Mouse (Mus musculus): ENCODE results near the gene Mybbp1a. TPM values are rescaled to one million over a fixed set of nuclear protein-coding genes. Genes with fewer than 3 reads are reported as not detected.

The Mybbp1a gene
- polyA plus RNA-seq, 1 experiment from 2014 or later: 172 TPM

GRCm38 (mm10) chr11:72488753-72489271 is 47.7 kb downstream of the Mybbp1a start:
- peaks cover 14% of the 10 kb centered on the region for H3K4me1 ChIP-seq (replicated peaks)
- H3K27me3 ChIP-seq (replicated peaks): peaks cover 31% of the 10 kb centered on the region
- peak overlapping the region; percentile 49 for H3K9ac ChIP-seq
- H3K9me3 ChIP-seq: no peaks in the 10 kb centered on the region
- H3K4me2 ChIP-seq (replicated peaks): peak overlapping the region; percentile 98
- peak overlapping the region; percentile 10; the same call in 1 of the 2 replicates for H3K27ac ChIP-seq
- H3K4me3 ChIP-seq (replicated peaks): peak overlapping the region; percentile 64
- 1% methylated on average over 38 of the region's 38 CpGs for WGBS
- no peaks in the 10 kb centered on the region for H3K36me3 ChIP-seq
- ATAC-seq: peak; percentile 20; the same call in 1 of the 2 replicates

GRCm38 (mm10) chr11:72489397-72489796 is 48.2 kb downstream of the Mybbp1a start:
- H3K9me3 ChIP-seq: no peaks in the 10 kb centered on the region
- peak overlapping the region; percentile 98 for H3K4me2 ChIP-seq (replicated peaks)
- peak overlapping the region; percentile 49 for H3K9ac ChIP-seq
- peak; percentile 8; the same call in 1 of the 2 replicates for ATAC-seq
- H3K36me3 ChIP-seq: no peaks in the 10 kb centered on the region
- peak overlapping the region; percentile 64 for H3K4me3 ChIP-seq (replicated peaks)
- 0 out of 2 replicates have a peak overlapping the region, but pooled peaks have one; percentile 10 for H3K27ac ChIP-seq
- peaks cover 14% of the 10 kb centered on the region for H3K4me1 ChIP-seq (replicated peaks)
- peaks cover 31% of the 10 kb centered on the region for H3K27me3 ChIP-seq (replicated peaks)
- under 1% methylated on average over 38 of the region's 42 CpGs for WGBS

- Histone ChIP-seq H3K4me1 (replicated peaks) (peaks cover 14% of the 10 kb centered on the region), H3K9ac (peak within 1 kb of the TSS; percentile 49), H3K9me3 (no peaks in the 10 kb centered on the region), H3K4me3 (replicated peaks) (peak within 1 kb of the TSS; percentile 64), H3K4me2 (replicated peaks) (peak within 1 kb of the TSS; percentile 98), H3K27ac (peak within 1 kb of the TSS; percentile 10; the same call in 1 of the 2 replicates), H3K27me3 (replicated peaks) (peaks cover 31% of the 10 kb centered on the region), H3K36me3 (no peaks in the 10 kb centered on the region)
- under 1% methylated on average over 42 of the region's 42 CpGs for WGBS
- peak; percentile 96 for ATAC-seq
Measured at GRCm38 (mm10) chr11:72489881-72490301, 48.7 kb downstream of the Mybbp1a start, which contains the start of gene Spns2. Gene Spns2, minus strand, starts transcription at chr11:72489904.

- Histone ChIP-seq H3K27ac (no peak overlapping the region), H3K36me3 (no peaks in the 10 kb centered on the region), H3K27me3 (replicated peaks) (peaks cover 31% of the 10 kb centered on the region), H3K4me2 (replicated peaks) (no peak overlapping the region), H3K9me3 (no peaks in the 10 kb centered on the region), H3K9ac (no peak overlapping the region), H3K4me1 (replicated peaks) (peaks cover 18% of the 10 kb centered on the region), H3K4me3 (replicated peaks) (no peak overlapping the region)
- WGBS: 67% methylated on average over 15 of the region's 15 CpGs
- ATAC-seq: no peak
Measured at GRCm38 (mm10) chr11:72491130-72491960, 50.2 kb downstream of the Mybbp1a start.

- WGBS: 53% methylated on average over 8 of the region's 8 CpGs
- Histone ChIP-seq H3K4me3 (replicated peaks) (no peak overlapping the region), H3K27me3 (replicated peaks) (peaks cover 10% of the 10 kb centered on the region), H3K4me2 (replicated peaks) (no peak overlapping the region), H3K27ac (no peak overlapping the region), H3K36me3 (no peaks in the 10 kb centered on the region), H3K9me3 (no peaks in the 10 kb centered on the region), H3K4me1 (replicated peaks) (peaks cover 9% of the 10 kb centered on the region), H3K9ac (no peak overlapping the region)
- ATAC-seq: no peak
Measured at GRCm38 (mm10) chr11:72494046-72494988, 53.2 kb downstream of the Mybbp1a start.

- Histone ChIP-seq H3K4me1 (replicated peaks) (peaks cover 3% of the 10 kb centered on the region), H3K4me3 (replicated peaks) (no peak overlapping the region), H3K9me3 (no peaks in the 10 kb centered on the region), H3K27ac (no peak overlapping the region), H3K9ac (no peak overlapping the region), H3K27me3 (replicated peaks) (no peaks in the 10 kb centered on the region), H3K4me2 (replicated peaks) (no peak overlapping the region), H3K36me3 (no peaks in the 10 kb centered on the region)
- no peak for ATAC-seq
- 47% methylated on average over 3 of the region's 3 CpGs for WGBS
Measured at GRCm38 (mm10) chr11:72496066-72496465, 54.9 kb downstream of the Mybbp1a start.

GRCm38 (mm10) chr11:72496775-72497174 is 55.6 kb downstream of the Mybbp1a start:
- Histone ChIP-seq H3K9me3 (no peaks in the 10 kb centered on the region), H3K4me3 (replicated peaks) (no peak overlapping the region), H3K9ac (no peak overlapping the region), H3K27me3 (replicated peaks) (no peaks in the 10 kb centered on the region), H3K36me3 (no peaks in the 10 kb centered on the region), H3K27ac (0 out of 2 replicates have a peak overlapping the region, but pooled peaks have one; percentile 54), H3K4me1 (replicated peaks) (peaks cover 7% of the 10 kb centered on the region), H3K4me2 (replicated peaks) (no peak overlapping the region)
- ATAC-seq: no peak
- WGBS: 45% methylated on average over 1 of the region's 1 CpGs

- Histone ChIP-seq H3K27me3 (replicated peaks) (no peaks in the 10 kb centered on the region), H3K36me3 (no peaks in the 10 kb centered on the region), H3K4me2 (replicated peaks) (no peak overlapping the region), H3K9ac (no peak overlapping the region), H3K4me1 (replicated peaks) (peaks cover 9% of the 10 kb centered on the region), H3K27ac (no peak overlapping the region), H3K4me3 (replicated peaks) (no peak overlapping the region), H3K9me3 (no peaks in the 10 kb centered on the region)
- 38% methylated on average over 4 of the region's 4 CpGs for WGBS
- no peak for ATAC-seq
Measured at GRCm38 (mm10) chr11:72497367-72497766, 56.2 kb downstream of the Mybbp1a start.

- Histone ChIP-seq H3K4me3 (replicated peaks) (no peak overlapping the region), H3K4me2 (replicated peaks) (no peak overlapping the region), H3K36me3 (no peaks in the 10 kb centered on the region), H3K4me1 (replicated peaks) (peaks cover 25% of the 10 kb centered on the region), H3K9me3 (no peaks in the 10 kb centered on the region), H3K27me3 (replicated peaks) (no peaks in the 10 kb centered on the region), H3K27ac (no peak overlapping the region), H3K9ac (no peak overlapping the region)
- no peak for ATAC-seq
- WGBS: 94% methylated on average over 4 of the region's 4 CpGs
Measured at GRCm38 (mm10) chr11:72500139-72500538, 59.0 kb downstream of the Mybbp1a start.
